Mouse (Mus musculus) gastrocnemius, postnatal 14 days (tissue): Measurements from ENCODE around the gene Mbl1. TPM values are rescaled to one million over a fixed set of nuclear protein-coding genes. Genes with fewer than 3 reads are reported as not detected.

Source experiments
- DNase-seq: peaks from one replicate; pipeline ENCODE4 v3.0.0; 2021; ENCODE audit warnings: mixed read lengths
- intact Hi-C: fragments of 180-260 bp; cut with DNase I; formaldehyde crosslinking; loops from one replicate; pipeline ENCODE4 v1.15.1; 2025; ENCODE audit warnings: low total_unique reads
- total RNA-seq, 2 experiments: library from RNA; stranded (reverse); gene quantifications; 2 replicates each; pipeline ENCODE4 v1.2.3; 2021

Gene Mbl1
- total RNA-seq, 2 experiments from 2014 or later, result not detected

GRCm38 (mm10) chr14:41185059-41185821, 34.0 kb downstream of the Mbl1 start, which contains the start of gene Sftpd:
Gene Sftpd (minus strand): TSS chr14:41185149.
- no peak for DNase-seq

GRCm38 (mm10) chr14:41189496-41189895, 38.2 kb downstream of the Mbl1 start:
- intact Hi-C loops, result no loop called here
- no peak for DNase-seq

More at GRCm38 (mm10) chr14:41185059-41185821, 34.0 kb downstream of the Mbl1 start, which contains the start of gene Sftpd:
- intact Hi-C loops, result no loop called here

GRCm38 (mm10) chr14:41198037-41198730, 46.9 kb downstream of the Mbl1 start:
- DNase-seq, result no peak
- intact Hi-C loops, result no loop called here

Other genes starting within 250 kb of the Mbl1 start
- 10 to 100 TPM; 16.3 to 16.8 TPM for gene Tspan14, start 184.7 kb upstream of the Mbl1 start, total RNA-seq
- 1 to 10 TPM; 8.4 to 9.7 TPM for gene Fam213a, start 137.7 kb upstream of the Mbl1 start, total RNA-seq
- gene Dydc2, start 82.2 kb upstream of the Mbl1 start, total RNA-seq, result not detected
- gene Dydc1, start 78.5 kb upstream of the Mbl1 start, total RNA-seq, result not detected
- not detected for gene Mat1a, start 46.4 kb upstream of the Mbl1 start, total RNA-seq
- not detected for gene Sftpa1, start 19.7 kb upstream of the Mbl1 start, total RNA-seq
- not detected for gene Sftpd, start 33.7 kb downstream of the Mbl1 start, total RNA-seq
- not detected for gene Gm2832, start 127.3 kb downstream of the Mbl1 start, total RNA-seq
- not detected for gene Gm5798, start 197.2 kb downstream of the Mbl1 start, total RNA-seq
- gene Gm7945, start 234.9 kb downstream of the Mbl1 start, total RNA-seq, result not detected